Mouse (Mus musculus): ENCODE measurements around the gene Alkal2. TPM values are rescaled to one million over a fixed set of nuclear protein-coding genes. Genes with fewer than 3 reads are reported as not detected.

Gene Alkal2
- polyA plus RNA-seq (2017; shearing (Covaris generic)): not detected

- no peak for ATAC-seq
Measured at GRCm38 (mm10) chr12:30883986-30884621, at the start of gene Alkal2. Gene Alkal2, plus strand, starts transcription at chr12:30884322.

DNA sequence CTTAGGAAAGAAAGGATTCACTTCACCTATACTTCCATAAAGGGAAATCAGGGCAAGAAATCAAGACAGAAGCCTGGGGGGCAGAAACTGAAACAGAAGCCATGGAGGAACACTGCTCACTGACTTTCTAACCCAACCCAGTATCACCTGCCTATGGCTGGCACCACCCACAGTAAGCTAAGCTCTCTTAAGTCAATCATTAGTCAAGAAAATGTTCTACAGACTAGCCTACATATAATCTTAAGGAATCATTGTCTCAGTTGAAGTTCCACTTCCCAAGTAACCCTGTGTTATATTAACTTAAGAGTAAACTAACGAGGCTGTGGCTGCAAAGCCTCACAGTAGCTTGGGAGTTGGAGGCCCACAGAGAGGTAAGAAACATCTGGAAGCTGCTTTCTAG lies 35.6 kb upstream of the Alkal2 start:
- ATAC-seq: no peak

DNA sequence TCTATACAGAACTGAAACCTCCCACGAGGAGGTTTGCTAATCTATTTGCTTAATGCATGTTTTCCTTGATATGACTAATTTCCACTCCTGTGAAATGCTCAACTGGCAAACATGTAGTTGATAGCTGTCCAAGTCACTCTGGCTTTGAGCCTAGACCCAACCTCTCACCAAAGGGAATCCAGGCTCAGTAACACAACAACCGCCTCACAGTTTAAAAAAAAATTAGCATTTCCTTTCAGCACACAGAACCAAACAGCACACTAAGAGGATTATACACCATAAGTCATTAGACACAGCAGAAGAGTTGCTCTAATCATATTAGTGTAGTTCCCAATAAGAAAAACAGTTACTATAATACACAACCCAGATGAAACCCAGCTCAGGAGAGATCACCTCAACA lies 33.2 kb upstream of the Alkal2 start:
- ATAC-seq: no peak

DNA sequence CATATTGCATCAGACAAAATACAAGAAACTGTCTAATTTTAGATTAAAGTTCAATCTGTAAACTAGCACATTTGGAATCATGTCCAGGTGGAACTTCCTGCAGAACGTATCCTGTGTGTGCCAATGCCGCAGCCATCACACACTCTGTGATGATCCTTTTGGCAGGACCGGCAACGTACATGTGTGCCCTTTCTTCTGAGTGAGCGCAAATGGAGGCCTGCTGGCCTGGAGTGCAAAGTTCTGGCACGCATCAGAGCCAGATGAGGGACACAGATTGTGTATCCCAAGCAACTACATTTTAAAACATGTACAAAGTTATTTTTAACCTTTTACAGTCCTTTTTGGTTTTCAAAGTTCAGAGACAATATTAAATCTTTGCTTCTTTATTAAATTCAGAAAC lies 32.3 kb upstream of the Alkal2 start:
- no peak for ATAC-seq

- ATAC-seq: no peak
Measured at GRCm38 (mm10) chr12:30855442-30856159, 28.5 kb upstream of the Alkal2 start.

DNA sequence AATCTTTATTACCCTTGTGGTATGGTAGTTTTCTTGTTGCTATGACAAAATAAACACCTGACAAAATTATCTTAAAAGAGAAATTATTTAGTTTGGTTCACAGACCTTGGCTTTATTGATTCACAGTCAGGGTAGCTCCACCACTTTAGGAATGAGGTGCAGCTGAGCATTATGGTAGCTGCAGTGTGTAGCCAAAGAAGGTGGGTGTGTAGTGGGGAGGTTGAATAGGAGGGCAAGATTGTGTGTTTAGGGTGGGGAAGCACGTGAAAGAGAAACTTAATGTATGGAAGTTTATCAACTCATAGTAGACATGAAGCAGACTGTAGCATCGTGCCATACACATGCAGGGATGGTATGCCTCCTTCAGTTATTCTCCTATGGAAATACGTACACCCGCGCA lies 27.9 kb upstream of the Alkal2 start:
- ATAC-seq: no peak

GRCm38 (mm10) chr12:30864347-30864746 lies 19.8 kb upstream of the Alkal2 start:
- ATAC-seq: no peak

DNA sequence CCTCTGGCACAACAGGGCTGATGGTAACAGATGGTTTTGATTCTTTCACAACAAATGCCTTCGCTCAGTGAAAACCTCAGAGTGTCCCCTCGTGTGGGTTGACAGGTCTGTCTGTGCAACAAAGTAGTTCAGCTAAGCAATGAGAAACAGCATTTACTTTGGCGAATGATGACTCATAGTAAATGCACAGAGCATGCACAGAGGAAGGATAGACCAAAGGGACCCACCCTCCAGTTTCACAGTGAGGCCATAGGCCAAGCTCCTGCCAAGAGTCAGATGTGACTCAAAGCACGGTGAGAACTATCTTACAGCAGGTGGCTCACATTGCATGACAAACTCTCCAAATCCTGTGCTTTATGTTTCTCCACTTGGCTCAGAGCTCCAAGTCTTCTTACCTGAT lies 18.3 kb upstream of the Alkal2 start:
- no peak for ATAC-seq

GRCm38 (mm10) chr12:30879447-30879846 lies 4.7 kb upstream of the Alkal2 start:
- no peak for ATAC-seq

DNA sequence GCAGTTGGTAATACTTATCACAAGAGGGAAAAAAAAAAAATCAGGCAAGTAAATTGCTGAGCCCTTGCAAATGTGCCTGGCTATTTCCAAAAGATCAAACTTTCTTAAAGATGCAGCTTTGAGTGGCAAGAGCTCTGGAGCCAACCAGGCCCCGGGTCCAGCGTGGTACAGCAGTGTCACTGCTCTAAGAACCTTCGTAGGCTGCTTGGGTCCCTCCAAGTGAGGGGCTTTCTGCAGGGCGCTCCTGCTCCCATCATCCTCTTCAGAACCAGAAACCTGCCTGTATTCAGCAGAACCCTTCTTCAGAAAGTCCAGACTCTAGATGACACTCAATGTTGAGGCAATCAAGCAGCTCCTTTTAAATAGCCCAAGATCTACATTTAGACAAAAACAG lies 533 bp upstream of the Alkal2 start:
- no peak for ATAC-seq

DNA sequence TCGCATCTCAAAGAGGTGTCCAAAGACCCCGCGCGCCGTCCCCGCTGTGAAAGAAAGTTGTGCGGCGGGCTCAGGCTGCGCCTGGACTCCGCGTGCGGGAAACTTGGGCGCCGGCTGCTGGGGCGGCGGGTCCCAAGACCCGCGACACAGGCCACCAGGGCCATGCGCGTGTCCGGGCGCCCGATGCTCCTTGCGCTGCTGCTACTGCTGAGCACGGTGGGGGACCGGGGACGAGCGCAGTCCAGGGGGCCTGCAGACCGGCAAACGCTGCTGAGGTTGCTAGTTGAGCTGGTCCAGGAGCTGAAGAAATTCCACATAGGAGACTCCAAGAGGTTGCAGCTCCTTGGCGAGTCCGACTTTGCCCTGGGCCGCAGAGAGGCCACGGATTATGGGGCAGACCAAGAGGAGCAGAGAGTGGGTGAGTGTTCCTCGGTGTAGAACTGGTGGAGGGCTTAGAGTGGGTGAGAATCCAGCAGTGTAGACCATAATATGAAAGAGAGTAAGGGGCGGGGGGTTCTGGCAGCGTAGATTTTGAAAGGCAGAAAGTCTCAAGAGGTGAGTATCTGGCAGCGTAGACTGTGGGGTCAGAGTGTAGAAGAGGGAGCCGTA lies 604 bp downstream of the Alkal2 start:
- no peak for ATAC-seq

DNA sequence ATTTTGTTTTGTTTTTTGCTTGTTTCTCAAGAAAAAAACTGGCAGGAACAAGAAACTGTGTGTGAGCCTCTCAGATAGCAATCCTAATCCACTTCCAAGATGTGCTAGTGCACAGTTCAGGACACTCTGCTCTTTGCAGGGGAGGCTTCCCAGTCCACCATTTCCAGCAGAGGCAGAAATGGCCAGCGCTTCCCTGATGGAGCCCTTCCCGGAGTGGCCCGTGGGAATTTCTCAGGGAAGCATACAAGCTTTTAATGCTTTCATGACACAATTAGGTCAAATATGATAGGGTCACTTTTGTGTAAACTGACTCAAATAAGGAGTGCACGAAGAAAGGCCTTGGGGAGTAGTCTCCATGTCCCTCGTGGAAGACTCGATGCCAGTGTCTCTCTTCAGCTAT lies 1.8 kb downstream of the Alkal2 start:
- ATAC-seq: no peak

- ATAC-seq: no peak
Measured at GRCm38 (mm10) chr12:30888003-30888402, 3.9 kb downstream of the Alkal2 start.

- ATAC-seq: peak; percentile 54
Measured at GRCm38 (mm10) chr12:30890067-30890466, 5.9 kb downstream of the Alkal2 start.

GRCm38 (mm10) chr12:30891438-30891837 lies 7.3 kb downstream of the Alkal2 start:
- no peak for ATAC-seq

GRCm38 (mm10) chr12:30897039-30897438 lies 12.9 kb downstream of the Alkal2 start:
- no peak for ATAC-seq

DNA sequence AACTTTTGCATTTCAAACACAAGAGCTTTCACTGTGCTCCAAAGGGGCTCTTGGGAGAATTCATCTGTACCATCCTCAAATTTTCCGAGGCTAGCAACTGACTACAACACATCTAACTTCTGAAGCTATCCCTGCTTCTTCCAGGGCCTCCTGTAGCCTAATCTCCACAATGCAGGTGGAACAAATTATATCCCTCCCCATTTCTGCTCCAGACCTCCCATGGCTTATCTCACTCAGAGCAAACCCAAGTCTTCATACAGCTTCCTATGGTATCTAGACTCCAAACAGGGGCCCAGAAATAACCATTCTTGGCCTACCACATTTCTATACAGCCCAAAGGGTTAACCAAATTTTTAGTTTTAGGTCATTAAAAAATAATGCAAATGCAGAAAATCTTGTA lies 24.5 kb downstream of the Alkal2 start:
- ATAC-seq: no peak

DNA sequence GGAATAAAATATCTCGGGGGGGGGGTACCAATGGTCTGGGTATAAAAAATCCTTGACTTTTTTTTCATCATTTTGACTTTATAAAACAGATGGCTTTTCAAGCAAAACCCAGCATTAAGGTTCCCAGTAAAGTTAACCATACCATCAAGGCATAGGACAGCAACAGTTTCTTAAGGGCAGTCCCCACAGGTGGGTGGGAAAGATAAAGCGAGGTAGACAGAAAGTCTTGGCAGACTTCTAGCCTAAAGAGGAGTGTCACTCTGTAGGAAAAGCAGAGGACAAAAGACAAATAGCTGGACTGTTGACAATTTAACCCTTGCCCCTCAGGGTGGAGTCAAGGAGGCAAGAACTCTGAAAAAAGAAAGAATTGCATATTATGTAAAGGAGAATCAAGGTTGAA lies 25.8 kb downstream of the Alkal2 start:
- no peak for ATAC-seq

DNA sequence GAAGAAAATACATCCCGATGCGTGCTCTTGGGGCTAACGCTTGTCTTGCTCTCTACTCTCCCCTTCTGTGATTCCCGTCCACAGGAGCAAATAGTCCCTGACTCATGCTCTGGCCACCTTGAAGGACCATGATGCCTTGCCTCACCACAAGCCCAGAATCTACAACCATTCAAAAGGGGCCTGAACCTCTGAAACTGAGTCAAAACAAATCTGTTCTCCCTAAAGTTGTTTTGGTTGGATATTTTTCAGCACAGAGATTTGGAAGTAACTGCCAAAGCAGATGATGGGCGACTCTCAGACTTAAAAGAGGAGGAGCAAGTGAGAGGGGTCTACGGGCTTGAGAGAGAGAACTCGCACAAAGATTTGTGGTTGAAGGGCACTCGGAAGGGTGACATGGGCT lies 26.7 kb downstream of the Alkal2 start:
- no peak for ATAC-seq

DNA sequence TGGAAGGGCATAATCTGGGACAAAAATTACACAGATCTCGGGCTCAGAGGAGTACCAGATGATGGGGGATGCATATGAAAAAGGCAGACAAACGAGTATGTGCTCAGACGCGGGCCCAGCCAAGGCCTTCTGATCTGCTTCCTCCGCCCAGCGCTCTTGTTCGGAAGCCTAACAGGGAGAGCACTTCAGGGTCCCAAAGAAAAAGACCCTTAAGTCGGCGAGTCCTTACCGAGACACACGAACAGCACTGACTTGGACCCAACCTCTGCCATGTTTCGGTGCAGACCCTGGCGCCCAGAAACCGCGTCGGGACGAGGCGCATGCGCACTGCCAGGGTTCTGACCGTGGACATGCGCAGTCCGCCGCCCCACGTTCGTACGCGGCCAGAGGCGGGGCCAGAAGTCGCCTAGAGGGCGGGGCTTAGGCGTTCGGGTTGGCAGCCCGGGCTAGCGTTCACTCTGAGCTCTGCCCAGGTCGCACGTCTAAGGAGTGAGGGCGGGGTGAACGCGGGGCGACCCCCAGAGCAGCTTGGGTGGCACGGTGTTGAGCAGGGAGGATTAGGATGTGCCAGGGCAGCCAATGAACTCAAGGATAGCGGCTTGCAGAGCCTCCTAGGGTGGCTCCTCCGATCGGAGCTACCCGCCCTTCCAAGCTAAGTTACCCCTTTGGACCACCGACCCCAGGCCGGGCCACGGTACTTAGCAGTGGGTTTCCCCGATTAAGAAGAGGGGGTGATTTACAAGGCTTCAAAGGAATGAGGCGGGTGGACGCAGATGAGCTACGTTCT lies 27.3 kb downstream of the Alkal2 start, which contains the start of the genes Acp1 and Sh3yl1:
TSS of gene Acp1 (minus strand) at position 329 of the 787 bp plus-strand sequence.
TSS of gene Sh3yl1 (plus strand) at position 408 of the 787 bp plus-strand sequence.
- ATAC-seq: peak; percentile 94

DNA sequence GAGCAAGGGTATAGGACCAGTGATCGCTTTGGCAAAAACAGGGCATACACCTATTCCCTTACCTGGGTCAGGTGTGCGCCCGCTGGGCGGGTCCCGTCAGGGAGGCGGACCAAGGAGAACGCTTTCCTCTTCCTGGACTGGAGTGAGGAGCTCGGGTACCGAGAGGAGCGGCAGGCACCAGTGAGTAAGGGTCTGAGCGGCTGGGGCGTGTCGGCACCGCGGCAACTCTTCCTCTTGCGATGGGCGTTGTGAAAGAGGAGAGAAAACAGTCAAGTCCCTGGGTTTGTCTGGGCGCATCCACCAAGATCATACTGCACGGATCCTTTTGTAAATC lies 27.9 kb downstream of the Alkal2 start:
- peak; percentile 37 for ATAC-seq

DNA sequence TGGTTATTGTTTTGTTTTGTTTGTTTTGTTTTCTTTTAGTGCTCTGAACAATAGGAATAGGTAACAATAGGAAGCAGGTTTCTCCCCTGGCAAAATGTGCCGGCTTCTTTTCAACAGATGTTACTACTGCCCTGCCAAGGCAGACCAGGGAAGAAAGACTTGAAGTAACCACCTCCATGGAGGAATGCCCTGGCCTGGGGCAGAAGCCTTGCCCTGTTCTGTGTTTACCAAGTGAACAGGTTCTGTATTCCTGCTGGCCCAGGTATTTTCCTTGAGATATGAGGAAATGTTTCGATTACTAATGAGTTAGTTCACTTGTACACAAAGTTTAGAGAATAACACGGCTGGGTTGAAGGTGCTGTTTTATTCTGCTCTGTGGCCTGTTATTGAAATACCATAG lies 28.7 kb downstream of the Alkal2 start:
- ATAC-seq: no peak

DNA sequence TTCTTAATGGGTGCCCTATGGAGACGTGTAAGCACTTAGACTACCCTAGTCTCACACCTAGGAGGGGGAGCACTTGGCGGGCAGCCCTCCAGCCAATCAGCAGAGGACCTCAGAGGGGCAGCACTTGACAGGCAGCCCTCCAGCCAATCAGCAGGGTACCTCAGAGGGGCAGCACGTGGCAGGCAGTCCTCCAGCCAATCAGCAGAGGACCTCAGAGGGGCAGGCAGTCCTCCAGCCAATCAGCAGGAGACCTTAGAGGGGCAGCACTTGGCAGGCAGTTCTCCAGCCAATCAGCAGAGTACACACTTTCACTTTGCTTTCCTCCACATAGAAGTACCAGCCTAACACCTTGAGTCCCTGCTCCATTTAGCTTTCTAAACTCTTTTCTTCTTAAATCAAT lies 38.3 kb downstream of the Alkal2 start:
- no peak for ATAC-seq
